ENCODE assay signal across 8 mouse cellular contexts in the genomic region with DNA sequence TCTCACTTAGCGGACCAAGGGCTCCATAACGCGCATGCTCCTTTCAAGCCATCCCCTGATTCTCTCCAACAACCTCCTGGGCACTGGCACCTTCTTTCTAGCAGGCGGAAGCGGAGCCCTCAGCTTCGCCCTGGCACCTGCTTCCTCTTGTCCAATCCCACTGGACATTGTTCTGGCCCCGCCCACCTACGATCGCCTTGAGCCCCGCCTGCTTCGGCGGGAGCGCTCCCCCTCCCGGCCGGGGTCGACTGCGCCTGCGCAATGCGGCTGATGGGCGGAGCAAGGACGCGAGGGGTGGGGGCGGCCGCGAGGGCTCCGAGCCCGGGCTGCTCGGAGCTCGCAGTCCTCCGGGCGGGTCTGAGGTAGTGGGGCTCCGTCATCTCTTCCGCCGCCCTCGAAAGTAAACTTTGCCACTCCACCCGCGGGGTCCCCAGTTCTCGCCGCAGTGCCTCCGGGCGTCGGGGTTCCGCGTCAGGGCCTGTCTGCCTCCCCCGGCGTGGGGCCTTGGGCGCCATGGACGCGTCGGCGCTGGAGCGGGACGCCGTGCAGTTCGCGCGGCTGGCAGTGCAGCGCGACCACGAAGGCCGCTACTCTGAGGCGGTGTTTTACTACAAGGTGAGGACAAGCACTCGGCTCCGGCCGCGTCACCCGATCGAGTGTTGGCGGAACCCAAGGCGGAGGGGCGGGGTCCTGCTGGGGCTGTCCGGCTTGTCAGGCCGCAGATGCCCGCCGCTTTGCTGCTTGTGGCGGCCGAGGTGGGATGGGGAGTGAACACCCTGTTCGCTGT. TPM values are rescaled to one million over a fixed set of nuclear protein-coding genes. Genes with fewer than 3 reads are reported as not detected.
DNase-seq lines count a peak whose midpoint lies in the region; ATAC-seq lines count a peak whose summit lies in the region.

Capn7 (plus strand) TSS at position 270 of the 787 bp plus-strand sequence.

- H3K9me3 ChIP-seq in hindbrain, embryonic 15.5 days = no peaks in the 10 kb centered on the region

- H3K36me3 ChIP-seq in hindbrain, embryonic 15.5 days = no peaks in the 10 kb centered on the region

- peak within 1 kb of the TSS; percentile 56 for H3K4me2 ChIP-seq in hindbrain, embryonic 15.5 days

- no peaks in the 10 kb centered on the region for H3K27me3 ChIP-seq in hindbrain, embryonic 15.5 days

- H3K4me1 ChIP-seq in hindbrain, embryonic 15.5 days (replicated peaks) = peaks cover 27% of the 10 kb centered on the region

- WGBS in hindbrain, embryonic 15.5 days = under 1% methylated on average over 76 of the region's 78 CpGs

- peak within 1 kb of the TSS; percentile 92 for H3K27ac ChIP-seq in hindbrain, embryonic 15.5 days (replicated peaks)

- peak; percentile 97 for DNase-seq in T-cell, adult 2 months (ENCODE audit: low spot score)
- peak; percentile 99 to 100 for DNase-seq in cerebellum, postnatal 36 days
- DNase-seq in frontal cortex, postnatal 36 days (ENCODE audit: low spot score in 2 of 2) = peak; percentile 96 to 98
- DNase-seq in left cerebral cortex, adult 11 months (ENCODE audit: low spot score) = peak; percentile 93
- DNase-seq in lung, postnatal 4 days = peak; percentile 97 to 99
- DNase-seq in retina, postnatal 7 days (ENCODE audit: low read depth, low spot score) = peak; percentile 99
- DNase-seq in urinary bladder, adult 2 months (ENCODE audit: low spot score) = peak; percentile 99

- ATAC-seq in hindbrain, embryonic 15.5 days (ENCODE audit: low FRiP score, low read depth) = peak; percentile 98

- H3K4me3 ChIP-seq in hindbrain, embryonic 15.5 days = peak within 1 kb of the TSS; percentile 64

- H3K9ac ChIP-seq in hindbrain, embryonic 15.5 days = peak within 1 kb of the TSS; percentile 76

RNA-seq across cellular contexts. Expression of gene Capn7, which starts in this region (rescaled TPM):
- 80.2 and 83.1 TPM in 2 replicates for polyA plus RNA-seq in hindbrain, embryonic 15.5 days (2015; fragmentation: Nextera tagmentation; extraction: Ambion mirVana)
- polyA plus RNA-seq in urinary bladder, adult 2 months (2012; rRNA removed) = 29.0 and 34.9 TPM in 2 replicates

Comparison
In these comparisons a context has a peak if more than half of its experiments do, and no peak if none do; other contexts are left out.
1. Peak in every context shown above with its lines: DNase-seq, ATAC-seq, H3K4me3 ChIP-seq and H3K27ac ChIP-seq.